Mouse (Mus musculus) cerebellum, adult 2 months (tissue): ENCODE data around the gene Tmem120b.

Experiments used
- CTCF ChIP-seq: fragments of 200-500 bp; IDR thresholded peaks from 2 replicates; pipeline ENCODE4 v1.5.1; 2011; ENCODE audit warnings: low read depth, mild to moderate bottlenecking, control low read depth, low read length, moderate library complexity, borderline replicate concordance; ENCODE audit not compliant: insufficient read depth
- POLR2A ChIP-seq: fragments of 200-500 bp; IDR thresholded peaks from 2 replicates; pipeline ENCODE4 v1.6.1; 2011; ENCODE audit warnings: low read length, control low read depth, borderline replicate concordance; ENCODE audit not compliant: insufficient read depth

- TF ChIP-seq POLR2A (no peak), CTCF (no peak)
These were observed 43.1 kb upstream of the Tmem120b start for GRCm38 (mm10) chr5:123024965-123025573.
